Mouse (Mus musculus) lung, postnatal 14 days (tissue): Measurements from ENCODE around the gene Ptprg.

ENCODE experiments used
- DNase-seq: peaks from one replicate; pipeline ENCODE4 v3.0.0; 2021

Gene Ptprg

GRCm38 (mm10) chr14:11565283-11565682 is 12.0 kb downstream of the Ptprg start:
- DNase-seq = no peak

- DNase-seq = no peak
These were observed 16.4 kb downstream of the Ptprg start for GRCm38 (mm10) chr14:11569734-11570133.

- no peak for DNase-seq
These were observed 18.5 kb downstream of the Ptprg start for GRCm38 (mm10) chr14:11571766-11572394.

- DNase-seq = no peak
These were observed 19.1 kb downstream of the Ptprg start for GRCm38 (mm10) chr14:11572395-11572784.

- DNase-seq = no peak
These were observed 20.4 kb downstream of the Ptprg start for GRCm38 (mm10) chr14:11573710-11574109.

GRCm38 (mm10) chr14:11577276-11577909 is 24.1 kb downstream of the Ptprg start:
- DNase-seq = no peak

GRCm38 (mm10) chr14:11577910-11578309 is 24.6 kb downstream of the Ptprg start:
- no peak for DNase-seq

- peak; percentile 50 for DNase-seq
These were observed 25.2 kb downstream of the Ptprg start for GRCm38 (mm10) chr14:11578492-11578967.

- DNase-seq = no peak
These were observed 26.6 kb downstream of the Ptprg start for GRCm38 (mm10) chr14:11579950-11580349.

GRCm38 (mm10) chr14:11584263-11584662 is 30.9 kb downstream of the Ptprg start:
- no peak for DNase-seq

GRCm38 (mm10) chr14:11584929-11585633 is 31.7 kb downstream of the Ptprg start:
- DNase-seq = no peak

- no peak for DNase-seq
These were observed 37.1 kb downstream of the Ptprg start for GRCm38 (mm10) chr14:11590387-11590786.

- DNase-seq = no peak
These were observed 39.3 kb downstream of the Ptprg start for GRCm38 (mm10) chr14:11592650-11593049.

GRCm38 (mm10) chr14:11594336-11594735 is 41.0 kb downstream of the Ptprg start:
- no peak for DNase-seq

- no peak for DNase-seq
These were observed 51.0 kb downstream of the Ptprg start for GRCm38 (mm10) chr14:11604133-11604865.

- DNase-seq = no peak
These were observed 55.0 kb downstream of the Ptprg start for GRCm38 (mm10) chr14:11608366-11608765.

GRCm38 (mm10) chr14:11609857-11610582 is 56.7 kb downstream of the Ptprg start:
- DNase-seq = no peak

- DNase-seq = no peak
These were observed 59.1 kb downstream of the Ptprg start for GRCm38 (mm10) chr14:11612426-11612825.

- DNase-seq = no peak
These were observed 59.8 kb downstream of the Ptprg start for GRCm38 (mm10) chr14:11613146-11613545.

GRCm38 (mm10) chr14:11615697-11616096 is 62.4 kb downstream of the Ptprg start:
- DNase-seq = no peak

- peak; percentile 68 for DNase-seq
These were observed 64.0 kb downstream of the Ptprg start for GRCm38 (mm10) chr14:11617362-11617761.

GRCm38 (mm10) chr14:11618140-11618705 is 64.9 kb downstream of the Ptprg start:
- DNase-seq = no peak
